Mouse (Mus musculus) cerebellum, adult 8-10 months (tissue): ENCODE measurements around the gene Ust.
A peak's percentile ranks its signal among the peaks of the same experiment; 100 is the strongest.

Experiments used
- DNase-seq: peaks from one replicate; pipeline ENCODE4 v3.0.0; 2022

Gene Ust

DNA sequence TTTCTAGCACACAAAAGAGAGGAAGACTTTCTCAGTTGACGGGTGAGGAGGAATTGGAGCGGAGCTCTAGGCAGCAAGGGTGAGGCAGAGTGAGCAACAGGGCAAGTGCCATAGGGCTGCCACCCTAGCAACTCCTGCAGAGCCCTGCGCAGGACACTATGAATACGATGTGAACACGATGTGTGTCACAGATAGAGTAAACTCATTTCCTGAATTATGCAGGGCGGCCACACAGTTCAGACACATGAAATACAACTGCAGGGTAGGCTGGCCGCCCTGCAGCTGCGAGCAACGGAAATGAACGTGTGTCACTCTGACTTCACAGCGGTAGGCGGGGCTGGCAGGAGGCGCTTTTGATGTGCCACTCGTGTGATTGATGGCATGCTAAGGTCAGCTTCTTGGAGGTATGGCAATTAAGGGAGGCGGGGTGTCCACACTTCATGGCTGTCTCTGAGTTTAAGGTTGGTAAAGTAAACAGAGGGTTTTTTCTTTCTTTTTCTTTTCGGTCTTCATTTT lies 304.7 kb downstream of the Ust start:
- no peak for DNase-seq

DNA sequence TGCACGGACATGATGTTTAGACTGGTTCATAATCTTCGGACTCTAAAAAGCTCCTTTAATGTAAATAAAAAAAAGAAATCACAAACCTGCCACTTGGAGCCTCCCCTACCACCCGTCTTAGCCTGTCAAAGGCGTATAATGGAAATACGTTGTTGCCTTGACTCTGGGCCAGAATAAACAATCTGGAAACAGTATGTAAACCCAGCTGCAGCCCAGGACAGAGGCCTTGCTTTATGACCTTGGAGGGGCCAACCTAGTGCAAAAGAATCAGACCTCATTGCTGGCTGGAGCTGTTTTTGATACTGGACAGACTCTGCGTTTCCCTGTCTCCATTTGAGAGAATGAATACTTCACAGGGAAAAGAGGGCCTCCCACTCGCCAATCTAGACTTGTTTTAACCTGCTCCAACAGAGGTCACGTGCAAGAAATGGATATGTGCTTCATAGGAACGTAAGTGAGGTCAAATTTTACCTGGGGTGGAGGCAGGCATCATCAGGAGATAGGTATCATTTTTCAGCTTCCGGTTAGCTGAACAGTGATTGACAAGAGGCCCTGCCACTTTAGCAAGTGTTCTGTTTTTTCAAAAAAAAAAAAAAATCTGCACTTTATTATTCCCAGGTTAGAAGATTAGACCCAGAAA lies 305.2 kb downstream of the Ust start:
- no peak for DNase-seq

DNA sequence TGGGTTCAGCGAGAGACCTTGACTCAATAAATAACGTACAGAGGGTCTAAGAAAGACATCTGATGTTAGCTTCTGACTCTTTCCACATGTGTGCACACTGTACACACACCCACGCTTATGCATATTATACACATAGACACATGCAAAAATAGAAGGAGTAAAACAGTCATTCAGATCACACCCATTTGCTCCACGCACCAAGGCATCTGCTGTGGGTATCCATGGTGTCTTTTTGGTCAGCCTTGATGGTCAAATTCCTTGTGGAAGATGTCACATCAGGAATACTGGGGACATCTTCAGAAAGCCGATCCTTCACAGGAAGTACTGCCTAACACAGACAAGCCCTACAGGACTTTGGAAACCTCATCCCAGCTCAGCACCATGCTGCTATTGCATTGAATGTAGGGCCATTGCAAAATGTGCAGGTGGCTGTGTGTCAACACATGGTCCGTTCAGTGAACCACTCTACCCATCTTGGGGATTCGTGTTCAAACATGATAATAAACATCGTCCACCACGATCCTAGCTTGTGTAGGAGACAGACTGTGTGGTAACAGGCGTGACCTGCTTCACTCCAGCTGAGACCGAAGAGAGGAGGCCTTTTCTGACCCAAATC lies 305.9 kb downstream of the Ust start:
- no peak for DNase-seq

DNA sequence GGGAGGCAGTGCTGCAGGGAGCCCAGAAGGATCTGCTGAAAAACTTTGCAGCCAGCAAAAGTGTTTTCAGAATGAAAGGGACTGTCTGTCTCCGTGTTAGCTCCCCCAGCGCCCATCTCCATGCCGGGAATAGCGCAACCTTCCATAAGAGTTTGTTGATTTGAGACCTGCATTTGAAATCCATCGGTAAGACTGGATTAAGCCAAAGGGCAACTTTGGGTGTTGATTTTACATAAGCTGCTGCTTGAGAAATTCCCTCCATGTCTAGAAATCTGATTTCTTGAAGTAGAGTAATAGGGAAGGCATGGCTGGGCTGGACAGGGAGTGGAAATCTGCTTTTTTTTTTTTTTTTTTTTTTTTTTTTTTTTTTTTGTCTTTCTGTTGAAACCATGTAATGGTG lies 306.9 kb downstream of the Ust start:
- DNase-seq = no peak

DNA sequence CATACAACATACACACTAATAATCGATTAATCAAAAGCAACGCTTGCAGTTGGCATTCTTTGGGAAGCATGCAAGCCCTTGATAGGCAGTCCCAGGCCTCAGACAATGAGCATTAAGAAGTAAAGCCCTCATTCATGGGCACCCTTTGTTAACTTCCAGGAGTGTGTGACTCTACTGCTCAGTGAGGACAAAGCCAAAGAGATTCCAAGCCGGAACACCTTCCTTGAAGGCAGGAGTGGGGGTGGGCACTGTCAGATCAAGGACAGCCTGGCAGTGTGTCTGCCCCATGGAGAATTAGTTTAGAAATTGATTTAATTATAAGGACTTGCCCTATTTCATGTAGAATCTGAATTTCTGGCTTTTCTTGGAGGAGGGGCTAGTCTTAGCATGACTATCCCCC lies 308.3 kb downstream of the Ust start:
- no peak for DNase-seq

DNA sequence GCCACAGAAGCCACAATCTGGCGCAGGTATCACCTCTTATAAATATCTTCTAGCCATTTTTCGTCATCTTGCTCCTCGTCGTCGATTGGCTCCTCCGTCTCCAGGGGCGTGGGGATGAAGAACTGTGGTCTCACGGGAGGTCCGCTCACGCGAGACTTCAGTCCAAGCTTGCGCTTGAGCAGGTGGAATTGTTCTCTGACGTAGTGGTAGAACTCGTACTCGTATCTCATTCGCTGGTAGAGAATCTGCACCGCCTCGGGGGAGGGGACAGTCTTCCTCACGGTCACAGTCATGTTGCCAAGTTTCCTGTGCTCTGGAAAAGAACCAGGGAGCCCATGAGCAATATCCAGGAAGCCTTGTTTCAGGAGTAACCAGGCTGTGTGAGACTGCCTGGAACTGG lies 311.3 kb downstream of the Ust start:
- no peak for DNase-seq

DNA sequence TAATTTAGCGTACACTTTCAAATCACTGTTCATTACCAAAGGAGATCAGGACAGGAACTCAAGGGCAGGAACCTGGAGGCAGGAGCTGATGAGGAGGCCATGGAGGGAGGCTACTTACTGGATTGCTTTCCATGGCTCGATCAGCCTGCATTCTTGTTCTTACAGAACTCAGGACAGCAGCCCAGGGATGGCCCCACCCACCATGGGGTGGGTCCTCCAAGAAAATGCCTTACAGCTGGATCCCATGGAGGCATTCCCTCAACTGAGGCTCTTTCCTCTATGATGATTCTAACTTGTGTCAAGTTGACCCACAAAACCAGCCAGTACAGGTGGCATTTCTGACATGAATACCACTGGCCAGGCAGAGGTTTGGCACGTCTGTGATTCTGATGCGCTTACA lies 314.9 kb downstream of the Ust start:
- DNase-seq = no peak

DNA sequence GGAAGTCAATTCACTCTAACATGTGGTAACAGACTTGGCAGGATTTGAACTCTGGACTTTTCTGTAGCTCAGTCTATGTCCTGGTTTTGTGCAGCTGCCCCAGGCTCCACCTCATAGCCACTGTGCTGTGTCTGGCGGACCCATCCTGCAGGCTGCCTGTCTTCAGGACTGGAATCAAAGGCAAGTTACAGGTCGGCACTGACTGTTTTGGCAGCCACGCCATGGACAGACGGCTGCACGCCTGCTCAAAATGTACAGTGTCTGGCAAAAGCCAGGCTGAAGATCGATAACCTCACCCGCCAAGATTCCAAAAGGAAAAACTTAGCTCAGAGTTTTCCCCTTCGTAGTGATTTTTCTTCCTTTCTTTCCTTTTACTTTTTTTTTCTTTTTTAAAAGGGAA lies 318.8 kb downstream of the Ust start:
- no peak for DNase-seq

DNA sequence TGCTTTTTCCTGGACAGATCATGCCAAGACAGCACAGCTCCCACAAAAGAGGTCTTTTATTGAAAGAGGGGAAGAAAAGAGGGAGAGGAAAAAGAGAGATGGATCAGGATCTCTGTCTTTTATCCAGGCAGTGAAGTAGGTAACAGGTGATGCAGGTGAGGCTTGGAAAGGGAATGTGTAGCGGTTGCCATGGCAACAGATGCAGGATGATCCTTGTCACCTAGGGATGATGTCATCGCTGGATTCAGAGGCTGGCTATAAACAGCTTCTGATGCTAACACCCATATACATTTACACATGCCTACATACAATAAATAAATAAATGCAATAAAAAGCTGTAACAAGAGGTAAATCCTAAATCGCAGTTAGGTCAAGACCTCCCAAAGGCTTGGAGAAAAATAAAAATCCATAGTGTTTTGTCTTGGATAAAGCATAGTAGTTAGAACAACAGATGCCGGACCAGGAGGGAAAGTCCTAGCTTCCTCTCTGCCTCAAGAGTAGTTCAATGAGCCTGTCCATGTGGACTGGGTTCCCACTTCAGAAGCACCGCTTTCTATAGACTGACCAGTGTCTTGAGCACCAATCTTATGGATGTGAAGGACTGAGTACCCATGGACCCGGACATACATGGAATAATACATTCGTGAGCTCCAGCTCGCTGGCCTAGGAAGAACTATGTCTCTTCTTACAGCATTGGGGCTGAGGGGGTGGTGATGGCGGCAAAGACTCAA lies 319.4 kb downstream of the Ust start:
- DNase-seq = no peak

DNA sequence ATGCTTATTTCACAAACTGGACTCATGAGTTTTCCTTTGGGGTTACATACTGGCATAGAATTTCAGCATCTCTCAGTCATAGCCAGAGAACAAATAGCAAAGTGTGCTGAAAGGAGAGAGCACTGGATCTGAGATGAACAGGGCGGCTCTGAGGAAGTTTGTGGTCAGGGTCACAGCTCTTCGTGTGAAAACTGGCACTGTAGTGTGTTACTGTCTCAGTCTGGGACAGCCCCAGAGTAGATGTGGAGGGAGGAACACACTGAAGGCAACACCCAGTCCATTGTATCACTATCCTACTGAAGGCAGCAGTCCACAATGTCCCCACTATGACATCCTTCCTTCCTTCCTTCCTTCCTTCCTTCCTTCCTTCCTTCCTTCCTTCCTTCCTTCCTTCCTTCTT lies 321.0 kb downstream of the Ust start:
- no peak for DNase-seq

DNA sequence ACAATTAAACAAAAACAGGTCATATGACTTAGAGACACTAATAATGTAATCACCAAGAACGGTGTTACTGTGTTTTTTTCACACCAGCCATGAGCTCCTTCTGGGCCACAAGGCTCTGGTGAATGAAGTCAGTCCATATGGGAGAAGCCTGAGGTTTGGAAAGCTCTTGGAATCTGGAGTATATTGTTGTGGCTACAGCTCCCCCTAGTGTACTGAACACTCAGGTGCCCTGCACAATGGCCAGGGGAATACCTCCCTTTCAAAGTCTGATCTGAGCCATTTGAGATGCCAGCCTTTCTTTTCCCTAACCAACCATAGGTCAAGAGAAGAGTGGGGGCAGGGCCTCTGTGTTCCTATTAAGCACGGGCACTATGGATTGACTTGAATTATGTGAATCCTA lies 322.3 kb downstream of the Ust start:
- DNase-seq = peak; percentile 63

DNA sequence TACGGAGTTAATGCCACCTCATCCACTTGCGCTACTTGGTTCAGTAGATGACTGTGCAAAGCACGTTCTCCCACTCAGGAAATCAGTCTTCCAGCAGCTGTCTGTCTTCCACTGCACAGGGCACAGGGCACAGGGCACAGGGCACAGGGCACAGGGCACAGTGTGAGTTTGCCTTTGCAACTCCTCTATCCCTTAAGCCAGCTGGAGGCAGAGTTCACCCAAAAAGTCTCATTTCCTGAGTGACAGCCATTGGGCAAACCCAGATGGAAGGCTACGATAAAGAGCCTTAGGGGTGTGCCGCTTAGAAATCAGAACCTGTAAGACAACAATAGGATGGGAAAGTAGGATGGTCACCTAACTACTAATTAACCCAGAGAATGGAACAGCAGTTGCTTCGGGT lies 322.9 kb downstream of the Ust start:
- no peak for DNase-seq

DNA sequence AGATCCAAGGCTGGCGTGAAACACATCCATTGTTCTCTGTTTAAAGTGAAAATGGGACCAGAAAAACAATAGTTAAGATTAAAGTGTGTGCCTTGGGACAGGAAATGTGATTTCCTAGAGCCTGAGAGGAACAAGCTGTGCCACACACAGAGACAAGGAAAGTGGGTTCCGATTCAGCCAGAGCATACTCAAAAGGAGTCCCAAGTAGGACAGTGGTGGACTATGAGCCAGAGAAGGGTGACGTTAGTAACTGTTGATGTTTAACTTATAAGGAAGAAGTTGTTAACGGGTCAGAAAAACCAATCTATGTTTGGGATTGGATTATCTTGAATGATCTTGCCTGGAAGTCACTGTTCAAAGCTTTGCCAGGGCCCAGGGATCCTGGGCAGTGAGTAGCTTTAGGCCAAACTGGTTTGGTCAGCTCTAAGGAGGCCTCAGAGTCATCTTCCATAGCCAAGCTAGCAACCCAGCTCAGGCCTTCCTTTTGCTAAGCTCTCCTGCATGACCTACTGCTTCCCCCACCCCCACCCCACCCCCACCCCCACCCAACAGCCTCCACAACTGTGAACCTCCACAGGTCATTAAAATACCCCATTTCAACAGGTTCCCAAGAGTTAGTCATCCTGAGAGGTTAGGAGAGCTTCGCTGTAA lies 329.2 kb downstream of the Ust start:
- DNase-seq = no peak

DNA sequence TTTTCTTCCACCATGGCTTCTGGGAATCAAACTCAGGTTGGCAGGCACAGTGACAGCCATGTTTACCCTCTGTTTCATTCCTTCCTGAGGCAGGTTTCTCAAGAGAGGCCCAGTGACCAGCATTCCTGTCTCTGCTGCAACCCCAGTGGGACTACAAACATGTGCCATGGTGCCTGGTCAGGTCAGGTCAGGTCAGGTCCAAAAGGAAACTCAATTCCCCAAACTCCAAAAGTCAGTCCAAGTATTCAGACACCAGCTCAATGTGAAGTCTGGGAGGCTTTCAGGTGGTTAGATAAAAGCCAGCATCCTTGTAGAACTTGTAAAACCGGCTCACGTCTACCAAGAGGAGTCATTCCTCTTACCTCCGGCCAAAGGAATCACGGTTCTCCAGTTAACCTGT lies 333.0 kb downstream of the Ust start:
- no peak for DNase-seq

DNA sequence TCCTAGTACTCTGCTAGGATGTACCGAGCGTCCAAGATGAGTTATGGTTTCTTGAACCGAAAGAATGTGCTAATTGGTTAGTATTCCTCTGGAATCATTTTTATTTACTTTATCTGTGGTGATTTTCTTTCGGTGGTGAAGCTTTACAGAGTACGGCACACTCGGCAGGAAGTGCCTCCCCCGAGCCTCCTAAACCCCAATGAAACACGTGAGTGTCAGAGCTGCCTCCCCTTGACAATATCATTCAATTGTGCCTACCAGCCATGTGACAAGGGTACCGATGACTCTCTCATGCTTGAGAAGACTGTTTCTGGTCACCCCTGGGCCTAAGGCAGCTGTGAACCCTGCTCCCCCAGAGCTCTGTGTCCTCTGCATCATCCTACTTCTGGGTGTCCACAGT lies 333.9 kb downstream of the Ust start:
- no peak for DNase-seq

DNA sequence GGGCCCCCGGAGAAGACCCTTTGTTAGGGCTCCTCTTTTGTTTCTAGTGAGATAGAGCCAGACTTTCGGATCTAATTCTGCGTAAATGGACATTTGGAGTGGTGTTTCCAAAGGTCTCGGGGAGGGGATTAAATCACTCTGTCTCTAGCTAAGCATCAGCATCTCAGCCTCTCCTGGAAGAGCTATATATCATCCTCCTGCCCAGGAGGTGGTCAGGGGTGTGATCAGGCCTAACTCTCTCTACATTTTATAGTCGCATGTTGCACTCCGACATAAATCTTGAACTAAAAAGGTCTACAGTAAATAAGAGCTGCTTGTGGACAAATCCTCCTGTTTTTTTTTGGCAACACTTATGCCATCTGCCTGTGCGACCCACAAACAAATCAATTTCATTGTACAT lies 335.5 kb downstream of the Ust start:
- DNase-seq = no peak

DNA sequence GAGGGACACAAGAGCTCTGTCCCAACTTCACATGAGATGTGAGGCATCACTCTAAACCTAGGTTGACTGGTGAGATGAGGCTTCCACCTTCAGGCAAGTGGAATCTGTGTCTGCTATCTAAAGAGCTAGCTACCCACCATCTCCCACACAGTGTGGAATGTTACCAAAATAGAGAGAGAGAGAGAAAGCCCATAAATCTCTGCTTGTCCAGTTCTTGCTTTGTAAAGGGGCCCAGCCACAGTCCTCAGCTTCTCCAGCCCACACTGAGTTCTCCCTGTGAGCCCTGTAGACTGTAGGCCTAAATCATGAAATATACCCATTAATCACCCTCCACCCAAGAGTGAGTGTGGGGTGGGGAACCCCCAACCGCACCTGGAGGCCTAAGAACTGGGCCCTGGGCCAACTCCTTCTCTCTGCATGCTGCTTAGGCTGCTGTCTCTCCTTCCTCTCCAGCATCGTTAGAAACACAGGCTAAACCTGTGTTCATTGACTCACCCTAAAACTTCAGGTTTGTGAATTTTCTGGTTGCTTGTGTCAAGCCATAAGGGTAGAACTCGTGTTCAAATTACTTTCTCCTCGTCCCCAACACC lies 336.9 kb downstream of the Ust start:
- no peak for DNase-seq

DNA sequence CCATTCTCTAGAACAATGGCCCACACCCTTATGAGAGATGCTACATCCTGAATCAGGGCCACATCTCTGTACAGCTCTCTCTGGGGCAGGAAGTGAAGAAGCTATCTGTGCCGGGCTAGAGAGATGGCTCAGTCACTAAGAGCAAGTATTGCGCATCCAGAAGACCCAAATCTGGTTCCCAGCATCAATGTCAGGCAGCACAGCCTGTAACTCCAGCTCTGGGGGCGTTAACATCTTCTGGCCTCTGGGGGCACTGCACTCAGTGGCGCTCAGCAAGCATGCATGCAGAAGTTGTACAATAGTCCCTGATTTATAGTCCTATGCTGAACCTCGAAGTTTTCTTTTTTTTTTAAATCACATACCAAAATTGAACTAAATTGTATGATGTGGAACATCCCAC lies 341.0 kb downstream of the Ust start:
- DNase-seq = no peak

DNA sequence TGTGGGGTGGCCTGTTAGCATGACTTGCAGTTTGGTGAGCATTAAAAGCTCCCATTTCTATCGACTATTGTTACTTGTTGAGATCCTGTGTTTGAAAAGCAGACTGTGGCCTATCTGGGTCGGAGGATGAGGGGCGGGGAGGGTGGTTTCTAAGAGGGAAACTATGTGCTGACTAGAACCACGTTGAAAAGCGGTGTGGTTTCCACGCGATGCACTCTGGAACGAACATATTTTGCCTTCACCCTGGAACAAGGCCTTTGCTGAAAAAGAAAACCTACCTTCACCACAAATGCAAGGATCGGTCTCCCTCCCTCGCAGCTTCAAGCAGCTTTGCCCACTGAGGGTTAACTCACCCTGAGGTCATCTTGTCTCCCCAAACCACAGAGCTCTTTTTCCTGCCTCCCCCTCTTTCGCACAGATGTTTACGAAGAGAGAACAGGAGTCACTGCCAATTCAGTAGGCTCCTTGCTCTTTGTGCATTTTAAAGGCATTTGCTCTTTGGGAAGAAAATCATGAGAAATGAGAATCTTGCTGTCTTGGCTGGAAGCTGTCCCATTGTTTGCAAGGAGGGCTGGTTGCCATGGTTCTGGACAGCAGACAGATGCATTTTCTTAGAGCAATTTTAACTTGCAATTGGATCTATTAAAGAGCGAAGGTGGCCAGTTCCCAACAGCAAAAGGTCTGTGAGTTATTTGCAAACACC lies 342.1 kb downstream of the Ust start:
- no peak for DNase-seq

DNA sequence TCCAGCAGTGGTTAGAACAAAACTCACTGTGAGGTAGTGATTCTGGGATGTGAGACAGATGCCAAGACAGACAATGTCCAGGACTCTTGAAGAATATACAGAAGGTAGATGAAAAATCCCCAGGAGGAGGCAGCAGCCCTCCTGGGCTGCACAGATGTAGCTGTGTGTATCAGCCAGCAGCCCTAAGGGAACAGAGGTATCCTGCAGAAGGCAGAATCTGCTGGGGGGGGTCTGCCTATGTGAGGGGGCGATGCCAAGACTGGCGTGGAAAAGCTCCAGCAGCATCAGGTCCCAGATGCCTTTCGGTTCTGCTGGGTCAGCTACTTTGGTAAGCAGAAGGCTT lies 342.6 kb downstream of the Ust start:
- no peak for DNase-seq

DNA sequence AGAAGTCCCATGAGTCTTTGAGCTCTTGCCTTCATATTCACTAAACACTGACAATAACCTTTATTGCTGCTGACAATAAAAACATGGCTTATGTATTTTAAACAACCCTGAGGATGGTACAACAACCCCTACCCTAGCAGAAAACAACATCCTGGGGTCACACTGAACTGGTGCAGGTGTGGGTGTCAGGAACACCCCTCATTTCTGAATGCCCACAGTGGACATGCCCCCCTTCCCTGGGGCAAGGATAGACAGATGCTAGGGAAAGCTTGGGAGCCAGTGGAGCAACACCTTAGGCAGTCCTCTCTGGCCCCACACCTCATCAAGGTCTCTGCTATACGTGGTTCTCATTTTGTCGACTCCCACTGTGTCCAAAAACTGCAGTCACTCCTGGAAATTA lies 343.9 kb downstream of the Ust start:
- DNase-seq = no peak

DNA sequence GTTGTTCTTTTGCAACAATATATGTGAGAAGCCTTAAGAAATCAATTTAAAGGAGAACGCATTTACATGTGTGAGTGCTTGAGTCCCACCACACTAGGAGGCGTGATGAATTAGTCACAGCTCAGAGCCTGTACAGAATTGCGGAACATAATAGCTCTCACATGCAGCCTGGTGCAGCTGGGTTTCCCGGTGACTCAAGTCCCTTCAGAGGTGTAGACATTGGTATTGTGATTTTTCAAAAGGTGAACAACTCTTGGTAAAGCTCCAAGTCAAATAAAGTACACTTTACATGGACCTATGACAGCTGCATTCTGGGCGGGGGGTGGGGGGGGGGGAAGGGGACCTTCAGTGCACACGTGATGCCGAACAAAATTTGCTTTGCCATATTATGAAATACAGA lies 344.4 kb downstream of the Ust start:
- no peak for DNase-seq

DNA sequence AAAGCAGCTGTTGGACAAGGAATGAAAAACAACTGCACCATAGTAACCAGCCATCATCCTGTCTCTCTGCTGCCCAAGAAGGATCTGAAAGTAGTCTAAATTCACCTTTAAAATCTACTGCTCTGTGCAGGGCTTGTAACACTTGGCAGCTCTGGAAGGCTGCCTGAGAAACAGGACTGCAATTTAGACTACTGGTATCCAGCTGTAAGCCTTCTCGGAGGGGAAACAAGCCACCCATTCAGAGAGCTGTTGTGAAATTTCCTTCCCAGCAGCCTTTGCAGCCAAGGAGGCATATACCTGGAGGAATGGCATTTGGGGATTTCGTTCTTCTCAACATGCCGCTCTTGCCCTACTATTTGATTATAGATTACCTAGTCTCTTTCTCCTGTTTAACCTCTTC lies 345.6 kb downstream of the Ust start:
- DNase-seq = no peak
